Mouse (Mus musculus) right cerebral cortex, postnatal 25 days (tissue): ENCODE data around the gene Nrl.

Experiments
- DNase-seq: peaks from one replicate; pipeline ENCODE4 v3.0.0; 2022

Nrl gene

DNA sequence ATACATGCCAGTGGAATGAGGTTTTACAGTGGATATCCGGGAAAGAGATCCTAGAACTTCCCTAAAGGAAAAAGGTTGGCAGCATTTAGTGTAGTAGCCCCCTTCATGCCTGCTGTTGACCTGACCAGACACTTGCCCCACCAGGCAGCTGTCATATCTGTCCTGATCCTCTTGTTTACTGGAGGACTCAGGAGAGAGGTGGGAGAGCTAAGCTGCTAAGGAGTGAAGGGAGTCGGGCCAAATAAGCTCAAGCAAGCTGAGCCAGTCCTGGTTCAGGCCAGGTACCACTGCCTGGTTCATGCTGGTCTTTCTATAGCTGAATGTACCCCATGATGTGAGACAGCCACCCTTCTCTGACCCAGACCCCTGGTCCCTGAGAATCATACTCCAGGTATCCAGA lies 1.9 kb upstream of the Nrl start:
- DNase-seq = no peak

DNA sequence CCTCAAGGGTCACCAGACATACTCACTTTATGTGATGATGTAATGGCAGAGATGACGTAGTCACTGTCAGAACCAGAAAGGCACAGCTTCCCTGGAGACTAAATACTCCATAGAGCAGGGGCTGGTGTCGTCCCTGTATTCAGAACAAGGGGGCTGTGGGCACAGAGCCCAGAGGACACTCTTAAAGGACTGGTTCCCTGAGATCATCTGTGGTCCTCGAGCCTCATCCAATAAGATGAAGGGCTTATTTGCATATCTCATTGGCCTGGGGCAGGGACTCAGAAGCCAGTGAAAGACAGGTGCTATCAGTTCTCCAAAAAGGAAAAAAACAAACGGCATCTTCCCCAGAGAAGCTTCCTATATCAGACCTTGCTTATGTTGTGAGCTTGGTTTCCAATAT lies 719 bp downstream of the Nrl start:
- DNase-seq = no peak

DNA sequence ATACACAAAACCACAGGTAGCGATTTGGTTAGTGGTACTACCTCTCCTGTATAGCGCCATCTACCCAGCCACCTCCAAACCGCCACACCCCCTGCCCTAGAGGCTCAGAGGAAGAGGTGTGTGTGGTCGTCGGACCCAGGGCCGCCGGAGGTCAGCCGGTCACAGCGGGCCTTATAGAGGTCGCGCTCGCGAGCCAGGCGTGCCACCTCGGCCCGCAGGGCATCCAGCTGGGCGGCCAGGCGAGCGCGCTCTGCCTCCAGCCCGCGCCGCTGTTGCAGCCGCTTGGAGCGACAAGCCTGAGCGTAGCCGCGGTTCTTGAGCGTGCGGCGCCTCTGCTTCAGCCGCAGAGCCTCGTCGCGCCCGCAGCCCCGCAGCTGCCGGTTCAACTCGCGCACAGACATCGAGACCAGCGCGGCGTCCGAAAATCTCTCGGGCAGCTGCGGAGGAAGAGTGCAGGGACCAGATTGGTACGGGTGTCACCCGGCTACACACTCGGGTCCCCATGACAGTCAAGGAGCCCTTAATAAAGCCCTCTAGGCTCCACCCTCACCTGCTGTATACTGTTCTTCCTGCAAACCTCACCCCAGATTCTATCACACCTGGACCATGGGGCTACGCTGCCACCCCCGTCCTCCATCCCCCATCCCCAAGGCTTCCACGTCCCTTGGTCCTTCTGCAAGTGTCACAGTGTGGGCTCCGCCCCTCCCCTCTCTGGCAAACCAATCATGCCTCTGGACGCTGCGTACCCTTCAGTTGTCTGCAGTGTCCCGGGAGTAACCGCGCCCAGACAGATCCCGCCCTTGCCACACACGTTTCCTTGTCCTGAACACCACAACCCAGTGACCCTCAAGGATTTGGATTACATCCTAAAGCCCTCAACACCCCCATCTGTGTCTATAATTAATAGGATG lies 4.1 kb downstream of the Nrl start:
- peak; percentile 67 for DNase-seq

DNA sequence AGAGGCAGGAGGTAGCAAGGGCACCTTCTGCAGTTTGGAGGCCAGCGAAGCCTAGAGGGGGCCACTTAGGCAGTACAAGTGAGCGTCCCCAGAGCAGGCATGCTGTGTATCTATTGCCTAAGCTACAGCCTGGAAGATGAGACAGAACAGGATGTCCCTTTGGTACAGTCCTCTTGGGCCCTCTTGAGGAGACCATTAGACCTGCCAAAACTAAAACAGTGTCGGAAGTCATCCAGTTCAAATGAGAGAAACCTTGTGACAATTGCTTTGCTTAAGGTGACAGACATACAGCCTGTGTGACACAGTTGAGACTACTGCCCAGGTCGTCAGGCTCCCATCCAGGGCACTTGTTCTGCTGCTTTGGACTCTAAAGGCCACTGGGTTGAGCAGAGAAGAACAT lies 5.2 kb downstream of the Nrl start:
- no peak for DNase-seq

DNA sequence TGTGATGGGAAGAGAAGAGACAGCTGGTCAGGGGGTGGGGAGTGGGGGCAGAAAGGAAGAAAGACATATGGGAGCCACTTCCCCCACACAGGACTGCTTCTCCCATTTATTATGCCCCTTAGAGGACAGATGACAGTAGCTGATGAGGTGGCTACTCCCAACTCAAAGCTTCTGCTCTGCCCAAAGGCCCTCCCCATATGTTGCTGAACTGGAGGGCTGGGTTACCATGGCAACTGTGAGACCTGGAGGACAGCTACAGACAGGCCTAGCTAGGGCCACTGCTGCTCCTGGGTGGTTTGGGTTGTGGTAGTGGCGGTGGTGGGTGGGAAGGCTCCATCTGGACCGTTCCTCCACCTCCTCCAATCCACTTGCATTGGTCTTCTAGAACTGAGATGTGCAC lies 5.9 kb downstream of the Nrl start:
- DNase-seq = peak; percentile 75

DNA sequence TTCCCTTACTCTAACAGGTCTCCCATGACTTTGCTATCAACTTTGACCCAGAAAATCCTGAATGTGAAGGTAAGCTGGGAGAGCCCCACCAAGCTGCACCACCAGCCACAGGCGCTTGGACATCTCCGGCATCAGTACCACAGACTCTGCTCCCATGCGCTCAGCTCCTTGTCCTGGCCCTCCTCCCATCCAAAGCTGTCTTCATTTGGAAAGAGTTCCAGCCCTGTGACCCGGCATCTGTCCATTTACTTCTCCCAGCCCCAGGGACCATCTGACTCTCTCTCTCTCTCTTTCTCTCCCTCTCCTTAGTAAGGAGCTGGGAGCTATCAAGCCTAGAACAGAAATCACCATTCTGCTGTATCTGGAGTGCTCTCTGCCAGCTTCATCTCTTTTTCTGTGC lies 8.9 kb downstream of the Nrl start:
- DNase-seq = no peak

DNA sequence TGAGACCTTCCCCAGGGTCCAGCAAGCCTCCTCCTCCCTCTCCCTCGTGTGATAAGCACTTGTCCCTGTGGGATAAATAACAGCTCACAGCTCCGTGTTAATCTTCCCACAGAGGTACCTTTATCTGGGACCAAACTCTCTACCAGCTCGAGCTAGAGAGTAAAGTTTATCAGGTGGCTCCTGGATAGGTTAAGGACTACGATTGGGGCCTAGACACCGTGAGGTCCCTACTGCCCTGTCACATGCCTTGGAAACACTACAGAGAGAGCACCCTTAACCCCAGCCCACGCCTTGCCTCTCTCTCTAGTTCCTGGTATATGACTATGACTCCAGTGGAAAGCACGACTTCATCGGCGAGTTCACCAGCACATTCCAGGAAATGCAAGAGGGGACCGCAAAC lies 10.9 kb downstream of the Nrl start:
- no peak for DNase-seq

DNA sequence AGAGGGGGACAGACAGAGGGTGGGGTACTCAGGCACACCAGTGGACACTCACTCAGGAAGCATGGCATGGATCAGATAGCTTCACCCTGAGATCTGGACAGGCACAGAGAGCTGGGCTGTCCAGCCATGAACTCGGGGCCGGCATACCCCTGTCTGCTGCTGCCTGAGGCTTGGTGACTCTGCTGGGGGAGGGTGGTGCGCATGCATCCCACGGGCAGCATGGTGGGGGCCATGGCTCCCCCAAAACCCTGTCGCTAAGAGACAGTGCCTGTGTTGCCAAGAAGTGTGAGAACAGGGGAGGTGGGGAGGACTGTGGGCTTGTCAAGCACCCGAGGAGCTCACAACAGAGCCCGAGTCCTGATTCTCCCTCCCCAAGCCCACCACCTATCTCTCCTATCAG lies 13.7 kb downstream of the Nrl start:
- peak; percentile 75 for DNase-seq

DNA sequence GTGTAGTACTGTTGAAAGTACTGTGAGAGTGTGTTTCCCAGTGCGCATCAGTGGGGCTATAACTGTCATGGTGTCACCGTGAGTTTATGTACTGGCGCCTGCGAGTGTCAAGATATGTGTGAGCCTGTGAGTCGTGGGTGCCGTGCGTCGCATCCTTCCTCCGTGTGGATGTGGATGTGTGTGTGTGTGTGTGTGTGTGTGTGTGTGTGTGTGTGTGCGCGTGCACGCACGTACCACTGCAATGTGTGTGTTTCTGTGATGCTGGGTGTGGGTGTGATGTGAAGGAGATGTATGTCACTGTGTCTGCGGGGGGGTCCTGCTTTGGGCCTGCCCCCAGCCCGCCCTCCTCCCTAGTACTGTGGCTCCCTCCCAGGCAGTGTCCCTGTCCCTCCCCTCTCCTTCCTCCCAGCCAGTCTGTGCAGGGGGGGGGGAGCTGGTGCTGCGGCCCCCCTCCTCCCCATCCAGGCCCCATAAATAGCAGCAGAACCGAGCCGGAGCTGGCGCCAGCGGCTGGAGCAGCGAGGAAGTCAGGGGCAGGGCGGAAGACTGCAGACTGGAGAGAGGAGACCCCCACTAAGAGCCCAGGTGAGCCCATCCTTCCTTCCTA lies 14.6 kb downstream of the Nrl start, which contains the start of gene Cpne6:
Cpne6 (plus strand) TSS at position 321 of the 607 bp plus-strand sequence.
- DNase-seq = peak; percentile 62

DNA sequence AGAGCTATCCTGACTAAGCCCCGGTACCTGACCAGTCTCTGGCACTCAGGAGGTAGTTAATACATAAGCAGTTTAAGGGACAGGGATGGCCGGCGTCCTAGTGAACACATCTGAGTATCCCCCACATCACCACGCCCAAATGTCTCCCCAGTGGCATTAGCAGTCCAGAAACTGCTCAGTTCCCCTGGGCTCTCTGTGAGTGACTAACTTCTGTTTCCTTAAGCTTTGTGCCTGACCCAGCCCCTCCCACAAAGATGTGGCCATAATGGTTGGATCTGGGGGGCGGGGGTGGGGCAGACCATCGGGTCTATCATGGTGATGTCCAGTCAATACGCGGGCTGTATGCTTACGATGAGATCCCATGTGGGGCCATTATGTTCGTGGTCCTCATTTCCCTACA lies 15.2 kb downstream of the Nrl start:
- no peak for DNase-seq

DNA sequence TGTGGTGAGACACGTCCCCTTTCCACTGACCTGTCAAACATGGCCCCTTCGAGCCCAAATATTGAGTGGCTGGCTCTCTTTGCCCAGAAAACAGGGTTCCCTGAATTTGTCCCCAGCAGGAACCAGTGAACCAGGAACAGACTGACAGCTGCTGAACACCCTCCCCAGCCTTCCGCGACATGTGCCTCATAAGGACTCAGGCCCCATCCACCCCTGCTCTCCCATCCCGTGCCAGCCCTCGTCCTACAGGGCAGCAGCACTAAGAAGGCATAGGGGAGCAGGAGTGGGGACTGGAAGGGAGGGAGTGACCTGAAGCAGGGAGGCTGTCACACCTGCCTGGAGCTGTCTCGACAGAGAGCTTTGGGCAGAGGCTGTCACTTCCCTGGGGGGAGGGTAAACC lies 17.0 kb downstream of the Nrl start:
- no peak for DNase-seq

DNA sequence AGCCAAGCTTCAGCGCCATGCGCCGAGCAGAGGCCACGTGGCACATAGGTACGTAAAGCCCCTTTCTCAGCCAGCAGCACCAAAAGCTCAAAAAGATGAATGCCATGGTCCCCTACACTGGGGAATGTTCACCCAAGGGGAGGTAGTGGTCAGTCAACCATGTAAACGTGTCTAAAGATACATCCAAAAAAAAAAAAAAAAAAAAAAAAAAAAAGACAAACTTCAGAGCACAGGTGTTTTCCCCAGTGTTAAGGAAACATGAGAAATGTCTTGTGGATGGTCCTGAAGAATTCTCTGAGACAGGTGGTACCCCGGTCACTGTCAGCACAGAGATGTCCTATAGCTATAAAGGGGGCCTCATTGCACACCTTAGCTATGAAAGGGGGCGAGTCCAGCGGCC lies 19.2 kb downstream of the Nrl start:
- no peak for DNase-seq

DNA sequence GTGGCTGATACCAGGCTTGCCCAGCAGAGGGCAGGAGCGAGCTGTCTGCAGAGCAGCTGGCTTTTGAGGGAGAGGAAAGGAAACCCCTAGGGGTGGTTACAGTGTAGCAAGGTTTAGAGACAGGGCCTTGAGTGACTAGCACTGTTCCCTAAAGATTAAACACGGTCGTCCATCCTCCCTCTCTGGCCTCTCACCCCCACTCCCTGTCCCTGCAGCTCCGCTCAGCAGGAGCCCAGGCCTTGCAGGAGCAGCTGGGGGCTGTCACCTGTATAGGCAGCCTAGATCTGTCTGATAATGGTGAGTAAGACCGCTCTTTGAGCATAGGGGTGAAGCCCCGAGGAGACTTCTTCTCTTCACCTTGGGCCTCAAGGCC lies 27.3 kb downstream of the Nrl start:
- peak; percentile 82 for DNase-seq

DNA sequence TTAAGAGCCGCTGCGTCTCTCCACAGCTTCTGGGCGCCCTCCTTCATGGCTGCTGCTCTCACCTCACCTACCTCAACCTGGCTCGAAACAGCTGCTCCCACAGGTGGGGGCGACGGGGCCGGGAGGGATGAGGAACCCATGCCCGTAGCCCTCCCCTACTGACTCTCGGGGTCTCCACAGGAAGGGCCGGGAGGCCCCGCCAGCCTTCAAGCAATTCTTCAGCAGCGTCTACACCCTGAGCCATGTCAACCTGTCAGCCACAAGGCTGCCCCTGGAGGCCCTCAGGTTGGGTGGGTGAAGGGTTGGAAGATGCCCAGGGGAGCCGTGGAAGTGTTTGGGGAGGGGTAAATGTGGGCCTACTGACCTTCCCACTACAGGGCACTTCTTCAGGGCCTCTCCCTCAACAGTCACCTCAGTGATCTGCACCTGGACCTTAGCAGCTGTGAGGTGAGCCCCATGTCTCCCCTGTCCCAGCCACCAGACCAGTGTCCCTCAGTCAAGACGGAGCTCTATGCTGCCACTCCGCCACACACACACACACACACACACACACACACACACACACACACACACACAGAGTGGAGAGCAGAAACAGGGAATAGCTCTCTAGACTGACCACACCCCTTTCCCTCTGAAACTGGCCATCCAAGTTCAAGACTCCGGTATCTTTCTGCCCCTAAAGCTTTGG lies 27.9 kb downstream of the Nrl start:
- DNase-seq = no peak

DNA sequence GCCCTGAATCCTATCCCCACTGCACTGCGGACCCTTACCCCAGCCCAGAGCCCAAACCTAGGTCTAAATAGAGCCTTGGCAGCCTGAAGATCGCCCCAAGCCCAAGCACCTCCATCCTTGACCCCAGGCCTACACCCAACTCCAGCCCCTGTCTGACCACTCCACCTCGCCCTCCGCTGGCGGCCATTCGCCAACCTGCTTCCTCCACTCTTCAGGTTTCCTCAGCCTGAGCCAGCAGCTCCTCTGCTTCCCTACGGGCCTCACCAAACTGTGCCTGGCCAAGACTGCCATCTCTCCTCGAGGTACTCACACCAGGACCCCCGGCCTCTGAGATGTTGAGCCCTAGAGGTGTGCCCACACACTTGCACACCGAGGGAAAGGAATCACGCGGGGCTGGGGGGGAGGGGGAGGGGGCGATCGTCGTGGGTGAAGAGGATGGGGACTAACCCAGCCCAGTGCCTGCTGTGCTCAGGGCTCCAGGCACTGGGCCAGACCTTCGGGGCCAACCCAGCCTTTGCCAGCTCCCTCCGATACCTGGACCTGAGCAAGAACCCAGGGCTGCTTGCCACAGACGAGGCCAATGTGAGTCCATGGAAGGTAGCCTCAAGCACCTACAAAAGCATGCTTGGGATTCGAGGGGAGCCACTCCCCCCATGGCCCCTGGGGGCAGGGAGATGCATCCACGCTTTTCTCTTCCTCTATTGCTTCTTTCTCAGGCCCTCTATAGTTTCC lies 29.1 kb downstream of the Nrl start:
- DNase-seq = no peak

DNA sequence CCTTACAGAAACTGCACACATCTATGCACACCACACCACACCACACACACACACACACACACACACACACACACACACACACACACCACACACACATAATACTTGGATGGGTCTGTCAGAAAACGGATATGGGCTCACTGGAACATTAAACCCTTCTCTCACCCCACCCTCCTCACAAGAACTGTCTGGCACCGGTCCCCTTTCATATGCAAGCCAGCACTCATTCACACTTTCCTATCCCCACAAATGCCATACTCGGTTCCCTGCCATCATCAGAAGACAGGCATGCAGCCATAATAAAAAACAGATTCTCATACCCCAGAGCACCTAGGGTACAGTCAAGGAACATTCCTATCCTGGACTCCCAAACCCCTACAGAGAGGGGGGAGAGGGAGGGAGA lies 32.7 kb downstream of the Nrl start:
- no peak for DNase-seq

DNA sequence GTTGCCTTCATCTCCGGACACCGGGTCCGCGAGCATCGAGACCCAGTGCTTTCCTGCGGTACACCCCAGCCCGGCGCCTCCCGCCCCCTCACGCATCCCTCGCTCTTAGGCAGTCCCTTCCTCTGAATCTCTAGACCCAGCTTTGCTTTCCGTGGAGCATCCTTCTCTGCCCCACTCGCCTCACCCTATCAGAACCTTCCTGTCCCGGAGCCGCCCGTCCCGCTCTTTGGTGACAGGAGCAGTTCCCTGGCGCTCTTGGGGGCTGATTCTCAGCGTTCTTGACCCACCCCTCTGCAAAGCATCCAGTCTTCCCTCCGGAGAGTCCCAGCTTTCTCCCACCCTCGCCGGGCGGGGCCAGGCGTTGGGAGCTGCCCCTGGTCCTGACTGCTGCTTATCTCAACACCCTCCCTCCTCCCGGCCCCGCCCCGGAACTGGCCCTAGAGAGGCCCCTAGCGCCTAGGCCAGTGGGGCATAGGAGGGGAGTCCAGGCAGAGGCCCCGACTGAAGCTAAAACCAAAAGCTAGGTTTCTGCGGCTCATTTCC lies 33.4 kb downstream of the Nrl start:
- DNase-seq = peak; percentile 58

DNA sequence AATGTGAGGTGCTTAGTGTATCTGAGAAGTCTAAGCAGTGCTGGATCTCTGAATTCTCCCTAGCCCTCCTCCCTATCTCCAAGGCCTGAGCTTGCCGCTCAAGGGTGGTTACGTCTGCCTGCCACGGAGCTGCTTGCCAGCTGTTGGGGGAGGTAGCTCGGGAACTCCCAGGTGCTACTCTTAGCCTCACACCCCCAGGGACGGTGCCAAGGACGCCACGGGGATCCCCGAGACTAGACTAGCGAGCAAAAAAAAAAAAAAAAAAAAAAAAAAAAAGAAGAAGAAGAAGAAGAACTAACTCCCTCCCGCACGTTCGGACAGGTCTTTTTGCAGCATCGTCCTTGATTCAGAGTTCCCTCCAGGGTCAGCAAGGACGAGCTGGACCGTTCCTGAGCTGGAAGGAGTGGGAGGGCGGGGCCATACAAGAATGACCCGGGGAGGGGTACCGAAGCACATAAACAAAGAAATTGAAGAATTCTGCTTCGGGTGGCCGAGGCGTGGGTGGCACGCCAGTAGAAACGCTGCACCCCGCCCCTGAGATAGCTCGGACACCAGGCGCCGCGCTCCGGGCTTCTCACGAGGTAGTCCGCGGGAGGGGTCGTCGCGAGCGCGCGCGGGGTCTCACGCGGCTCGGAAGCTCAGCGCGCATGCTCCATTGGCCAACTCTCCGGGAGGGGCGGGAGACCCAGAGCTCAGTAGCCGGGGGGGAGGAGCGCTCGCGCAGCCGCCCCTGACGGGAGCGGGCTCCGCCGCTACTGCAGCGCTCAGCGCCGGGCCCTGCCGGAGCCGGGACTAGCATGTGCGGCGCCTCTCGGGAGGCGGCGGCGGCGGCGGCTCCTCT lies 34.2 kb downstream of the Nrl start, which contains the start of gene Carmil3:
Carmil3 (plus strand) TSS at position 291 of the 841 bp plus-strand sequence.
- DNase-seq = peak; percentile 89

DNA sequence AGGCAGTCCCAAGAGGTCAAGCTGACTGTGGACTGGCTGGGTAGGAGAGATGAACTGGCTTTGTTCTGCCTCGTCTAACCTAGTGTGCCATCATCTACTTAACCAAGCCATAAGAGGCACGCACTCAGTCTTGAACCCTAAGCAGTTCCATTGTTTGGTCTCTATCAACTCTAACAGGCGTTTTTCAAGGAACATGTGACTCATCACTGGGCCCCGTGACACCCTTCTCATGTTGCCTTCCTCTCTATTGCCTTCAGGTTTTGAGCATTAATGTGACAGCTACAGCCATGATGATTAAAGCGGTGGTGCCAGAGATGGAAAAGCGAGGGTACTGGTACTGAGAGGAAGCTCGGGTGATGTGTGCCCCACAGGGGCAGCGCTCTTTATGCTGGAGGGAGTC lies 37.9 kb downstream of the Nrl start:
- no peak for DNase-seq

DNA sequence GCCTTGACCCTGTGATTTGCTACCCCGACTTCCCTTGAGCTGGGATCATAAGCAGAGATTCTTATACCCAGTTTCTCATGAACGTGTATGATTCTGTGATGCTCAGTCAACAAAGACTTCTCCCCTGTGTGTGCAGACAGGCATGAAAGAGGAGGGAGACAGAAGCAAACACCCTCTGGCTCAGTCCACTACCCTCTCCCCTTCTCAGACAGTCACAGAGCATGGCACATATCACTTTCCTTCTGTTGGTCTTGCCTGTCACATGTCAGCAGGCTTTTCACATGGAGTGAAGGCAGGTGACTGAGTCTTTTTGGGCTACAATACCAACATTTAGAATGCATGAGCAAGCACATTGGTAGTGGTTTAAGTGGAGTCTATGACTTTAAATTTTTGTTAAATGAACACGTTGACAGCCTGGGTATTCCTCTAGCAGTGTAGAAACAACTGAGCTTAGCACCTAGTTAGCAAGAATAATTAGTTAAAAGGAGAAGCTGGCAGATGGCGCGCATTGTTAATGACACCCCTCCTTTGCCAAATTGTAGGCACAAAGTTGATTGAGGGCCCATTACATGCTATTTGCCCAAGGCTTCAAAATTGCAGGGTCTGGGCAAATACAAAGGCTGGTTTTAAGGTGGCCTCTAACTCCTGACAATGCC lies 40.2 kb downstream of the Nrl start:
- DNase-seq = no peak

DNA sequence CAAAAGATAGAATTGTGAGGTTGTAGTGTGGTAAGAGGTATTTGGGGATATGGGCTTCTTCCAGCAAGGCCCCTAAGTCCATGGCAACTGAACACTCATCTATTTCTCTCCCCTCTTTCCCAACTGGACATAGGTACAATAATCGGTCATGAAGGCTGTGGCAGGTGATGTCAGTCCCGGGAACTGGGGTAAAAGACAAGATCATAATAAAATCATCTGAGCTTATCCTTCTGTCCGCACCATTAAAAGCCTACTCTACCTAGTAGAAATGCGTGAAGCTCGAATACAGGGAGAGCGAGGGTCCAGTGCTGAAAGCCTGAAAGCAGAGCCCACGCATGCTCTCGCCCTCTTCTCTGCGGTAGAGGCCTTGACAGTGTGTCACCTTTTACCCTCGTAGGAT lies 45.2 kb downstream of the Nrl start:
- no peak for DNase-seq
